Mouse (Mus musculus): Measurements from ENCODE around the gene Wdr18.

DNA sequence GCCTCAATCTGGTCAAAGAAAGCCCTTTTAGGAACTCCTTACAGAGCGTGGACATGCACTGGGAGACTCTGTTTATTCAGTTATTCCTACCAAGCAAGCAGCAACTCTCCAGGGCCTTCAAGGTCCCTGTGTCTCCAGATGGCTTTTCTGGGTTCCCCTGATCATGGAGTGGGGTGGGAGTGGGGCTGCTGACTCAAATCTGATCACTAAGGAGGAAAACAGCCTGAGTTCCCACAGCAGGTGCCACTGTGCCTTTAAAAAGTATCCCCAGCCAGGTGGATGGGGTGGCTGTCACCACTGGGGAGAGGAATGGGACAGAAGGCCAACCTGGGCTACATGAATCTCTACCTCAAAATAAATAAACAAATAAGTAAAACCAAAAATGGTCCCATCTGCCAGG, 17.0 kb upstream of the Wdr18 start:
- no peak for TF ChIP-seq POLR2A (IDR thresholded peaks at IDR 0.05; ENCODE audit: extremely low read depth, insufficient read depth, low read length)
- no peak for TF ChIP-seq CTCF (IDR thresholded peaks at IDR 0.05; ENCODE audit: low read depth, low read length)
